Mouse (Mus musculus) erythroblast, embryonic 14.5 days (primary cell): ENCODE data around the gene Pdcl3. TPM values are rescaled to one million over a fixed set of nuclear protein-coding genes. Genes with fewer than 3 reads are reported as not detected.

Experiments used
- H3K27me3 ChIP-seq: 2 replicates; pipeline ENCODE4 v1.6.1; 2012; ENCODE audit warnings: inconsistent platforms; ENCODE audit not compliant: control insufficient read depth
- H3K36me3 ChIP-seq: 2 replicates; pipeline ENCODE4 v1.6.1; 2012; ENCODE audit warnings: mild to moderate bottlenecking, inconsistent platforms; ENCODE audit not compliant: control insufficient read depth
- H3K4me1 ChIP-seq: 2 replicates; pipeline ENCODE4 v1.6.1; 2012; ENCODE audit warnings: inconsistent platforms; ENCODE audit not compliant: control insufficient read depth
- H3K4me3 ChIP-seq: replicated peaks from 2 replicates; pipeline ENCODE3; 2012; ENCODE audit warnings: moderate library complexity, mild to moderate bottlenecking, inconsistent platforms
- H3K9me3 ChIP-seq: 2 replicates; pipeline ENCODE4 v1.6.1; 2012; ENCODE audit warnings: low read length, inconsistent platforms, mixed read lengths; ENCODE audit not compliant: control insufficient read depth
- GATA1 ChIP-seq: IDR thresholded peaks from 2 replicates; pipeline ENCODE4 v1.6.1; 2012; ENCODE audit warnings: low read length, inconsistent platforms, mixed read lengths
- TAL1 ChIP-seq: IDR thresholded peaks from 3 replicates; pipeline ENCODE4 v1.6.1; 2012; ENCODE audit warnings: low read length, inconsistent platforms, mixed read lengths
- polyA plus RNA-seq: library from polyadenylated mRNA; stranded (reverse); fragments of >175 nt; gene quantifications from 2 replicates; pipeline ENCODE4 v1.2.3, GENCODE M21; 2012

The Pdcl3 gene
- polyA plus RNA-seq: 0.99 and 1.4 TPM in 2 replicates

DNA sequence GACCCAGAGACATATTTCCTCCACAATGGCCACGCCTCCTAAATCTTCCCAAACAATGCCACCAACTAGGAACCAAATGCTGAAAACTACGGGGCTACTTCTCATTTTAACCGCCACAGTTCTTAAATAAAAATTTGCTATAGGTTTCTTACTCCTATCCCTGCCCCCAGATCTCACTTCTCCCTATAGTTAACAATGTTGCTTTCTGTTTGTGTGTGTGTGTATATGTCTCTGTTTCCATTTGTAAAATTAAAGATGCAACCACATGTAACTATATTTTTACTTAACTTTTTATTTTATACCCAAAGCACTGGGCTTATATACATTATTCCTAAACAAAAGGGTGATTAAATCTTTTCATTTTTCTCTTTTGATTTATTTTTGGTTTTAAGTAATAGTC, at the start of gene Pdcl3:
TSS of gene Pdcl3 (plus strand) at position 301 of the 400 bp plus-strand sequence.
- H3K36me3 ChIP-seq: no peaks in the 10 kb centered on the region
- H3K4me1 ChIP-seq: peaks cover 21% of the 10 kb centered on the region
- no peaks in the 10 kb centered on the region for H3K27me3 ChIP-seq
- TF ChIP-seq GATA1: no peak
- no peak for TF ChIP-seq TAL1
- no peak within 1 kb of the TSS for H3K4me3 ChIP-seq
- no peaks in the 10 kb centered on the region for H3K9me3 ChIP-seq

DNA sequence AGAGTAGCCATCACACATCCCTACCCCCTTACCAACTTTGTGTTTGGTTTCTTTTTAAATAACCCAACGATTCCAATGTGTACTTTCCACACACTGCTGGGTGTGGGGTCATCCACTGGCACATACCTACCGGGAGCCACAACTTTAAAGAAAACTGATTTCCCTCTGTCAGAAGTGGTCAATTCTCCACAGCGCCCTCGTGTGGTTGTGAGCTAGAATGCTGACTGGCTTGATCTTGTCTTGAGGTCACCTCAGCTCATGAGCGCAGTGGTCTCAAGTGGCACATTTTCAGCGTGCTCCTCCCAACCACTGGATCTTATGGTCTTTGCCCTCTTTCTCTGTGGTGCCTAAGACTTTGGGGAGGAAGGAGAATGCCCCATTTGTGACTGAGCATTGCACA, 48.6 kb upstream of the Pdcl3 start:
- no peak for TF ChIP-seq TAL1
- no peak for TF ChIP-seq GATA1
- H3K4me3 ChIP-seq: no peak overlapping the region
- no peaks in the 10 kb centered on the region for H3K4me1 ChIP-seq
- no peaks in the 10 kb centered on the region for H3K36me3 ChIP-seq
- H3K9me3 ChIP-seq: no peaks in the 10 kb centered on the region
- no peaks in the 10 kb centered on the region for H3K27me3 ChIP-seq

DNA sequence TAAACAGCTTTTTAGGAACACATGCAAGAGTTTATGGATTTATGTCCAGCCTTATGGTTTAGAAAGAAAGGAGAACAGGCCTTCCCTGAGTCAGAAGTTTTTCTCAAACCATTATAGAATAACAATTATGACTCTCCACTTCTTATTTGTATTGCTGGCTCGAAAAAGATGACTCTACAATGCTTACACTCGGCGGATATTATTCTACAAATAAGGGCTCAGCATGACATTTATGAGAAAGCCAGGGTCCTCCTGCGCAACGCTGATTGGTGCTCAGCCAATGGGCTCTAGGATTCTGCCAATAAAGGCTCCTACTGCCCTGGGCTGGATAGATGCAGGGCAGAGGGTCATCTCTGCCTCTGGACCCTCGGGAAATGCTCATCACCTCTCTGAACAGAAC, 46.6 kb upstream of the Pdcl3 start, which contains the start of gene Nms:
TSS of gene Nms (plus strand) at position 301 of the 400 bp plus-strand sequence.
- no peaks in the 10 kb centered on the region for H3K9me3 ChIP-seq
- no peaks in the 10 kb centered on the region for H3K4me1 ChIP-seq
- no peaks in the 10 kb centered on the region for H3K36me3 ChIP-seq
- H3K4me3 ChIP-seq: no peak within 1 kb of the TSS
- TF ChIP-seq TAL1 (no peak), GATA1 (no peak)
- no peaks in the 10 kb centered on the region for H3K27me3 ChIP-seq

DNA sequence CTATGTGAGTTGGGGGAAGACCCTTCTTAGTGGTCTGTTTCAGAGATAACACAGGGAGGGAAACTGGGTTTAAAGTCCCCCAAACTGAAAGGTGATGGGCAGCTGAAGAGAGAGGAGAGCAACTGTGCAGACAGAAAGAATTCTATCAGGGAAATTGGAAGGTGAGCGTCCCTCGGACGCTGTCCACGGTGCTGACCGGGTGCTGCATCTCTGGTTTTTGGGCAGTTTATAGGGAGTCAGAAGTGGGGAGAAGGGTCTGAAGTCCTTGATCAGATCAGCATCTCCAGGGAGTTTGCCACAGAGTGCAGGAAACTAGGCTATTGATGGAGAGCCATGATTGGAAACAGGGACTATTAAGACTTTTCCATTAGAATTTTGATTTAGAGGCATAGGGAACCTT, 45.8 kb upstream of the Pdcl3 start:
- H3K9me3 ChIP-seq: no peaks in the 10 kb centered on the region
- no peaks in the 10 kb centered on the region for H3K27me3 ChIP-seq
- H3K4me3 ChIP-seq: no peak overlapping the region
- no peaks in the 10 kb centered on the region for H3K4me1 ChIP-seq
- H3K36me3 ChIP-seq: no peaks in the 10 kb centered on the region
- TF ChIP-seq TAL1: no peak
- TF ChIP-seq GATA1: no peak

DNA sequence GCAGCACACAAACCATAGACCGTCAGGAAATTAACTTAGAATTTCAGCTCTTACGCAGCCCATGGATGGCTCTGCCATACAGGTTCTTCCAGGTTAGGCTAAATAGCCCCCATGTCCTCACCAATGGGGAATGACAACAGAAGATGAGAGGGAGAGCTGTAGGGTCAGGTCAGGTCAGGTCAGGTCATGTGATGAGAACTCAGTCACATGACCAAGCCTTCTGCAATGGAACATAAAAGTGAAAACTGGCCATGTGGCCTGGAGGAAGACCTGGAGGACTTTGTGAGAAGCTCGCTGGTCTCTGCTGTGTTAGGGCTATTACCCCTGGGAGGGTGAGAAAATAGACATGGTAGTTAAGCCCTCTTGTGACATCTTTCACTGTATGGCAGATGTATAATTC, 29.0 kb upstream of the Pdcl3 start:
- TF ChIP-seq TAL1: no peak
- TF ChIP-seq GATA1: no peak
- Histone ChIP-seq H3K4me1 (no peaks in the 10 kb centered on the region), H3K9me3 (no peaks in the 10 kb centered on the region), H3K27me3 (no peaks in the 10 kb centered on the region), H3K4me3 (no peak overlapping the region), H3K36me3 (no peaks in the 10 kb centered on the region)

DNA sequence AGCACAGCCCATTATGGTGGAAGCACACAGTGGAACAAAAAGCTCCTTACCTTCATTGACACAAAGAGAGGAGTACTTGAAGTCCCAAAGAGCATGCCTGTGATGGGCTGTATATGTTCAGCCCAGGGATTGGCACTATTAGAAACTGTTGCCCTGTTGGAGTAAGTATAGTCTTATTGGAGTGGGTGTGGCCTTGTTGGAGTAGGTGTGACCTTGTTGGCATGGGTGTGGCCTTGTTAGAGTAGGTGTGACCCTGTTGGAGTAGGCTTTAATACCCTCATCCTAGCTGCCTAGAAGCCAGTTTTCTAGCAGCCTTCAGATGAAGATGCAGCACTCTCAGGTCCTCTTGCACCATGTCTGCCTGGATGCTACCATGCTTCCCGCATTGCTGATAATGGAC, 16.3 kb upstream of the Pdcl3 start:
- Histone ChIP-seq H3K9me3 (no peaks in the 10 kb centered on the region), H3K36me3 (no peaks in the 10 kb centered on the region), H3K4me1 (peaks cover 4% of the 10 kb centered on the region), H3K4me3 (no peak overlapping the region), H3K27me3 (no peaks in the 10 kb centered on the region)
- TF ChIP-seq GATA1 (no peak), TAL1 (no peak)

DNA sequence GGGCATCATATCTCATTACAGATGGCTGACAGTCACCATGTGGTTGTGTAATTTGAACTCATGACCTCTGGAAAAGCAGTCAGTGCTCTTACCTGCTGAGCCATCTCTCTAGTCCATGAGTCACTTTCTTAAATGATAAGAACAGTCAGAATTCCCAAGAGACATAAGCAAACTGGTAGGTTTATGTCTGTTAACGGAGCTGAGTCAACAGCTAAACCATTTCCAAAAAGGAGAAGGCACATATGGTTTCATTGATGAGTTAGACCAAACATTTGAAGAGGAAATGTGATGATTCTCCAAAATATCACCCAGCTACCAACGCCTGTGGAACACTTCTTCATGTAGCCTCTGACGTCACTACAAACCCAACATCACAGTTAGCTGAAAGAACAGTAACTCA, 13.7 kb upstream of the Pdcl3 start:
- H3K27me3 ChIP-seq: no peaks in the 10 kb centered on the region
- H3K36me3 ChIP-seq: no peaks in the 10 kb centered on the region
- TF ChIP-seq TAL1 (no peak), GATA1 (no peak)
- no peaks in the 10 kb centered on the region for H3K9me3 ChIP-seq
- H3K4me3 ChIP-seq: no peak overlapping the region
- H3K4me1 ChIP-seq: peaks cover 4% of the 10 kb centered on the region

DNA sequence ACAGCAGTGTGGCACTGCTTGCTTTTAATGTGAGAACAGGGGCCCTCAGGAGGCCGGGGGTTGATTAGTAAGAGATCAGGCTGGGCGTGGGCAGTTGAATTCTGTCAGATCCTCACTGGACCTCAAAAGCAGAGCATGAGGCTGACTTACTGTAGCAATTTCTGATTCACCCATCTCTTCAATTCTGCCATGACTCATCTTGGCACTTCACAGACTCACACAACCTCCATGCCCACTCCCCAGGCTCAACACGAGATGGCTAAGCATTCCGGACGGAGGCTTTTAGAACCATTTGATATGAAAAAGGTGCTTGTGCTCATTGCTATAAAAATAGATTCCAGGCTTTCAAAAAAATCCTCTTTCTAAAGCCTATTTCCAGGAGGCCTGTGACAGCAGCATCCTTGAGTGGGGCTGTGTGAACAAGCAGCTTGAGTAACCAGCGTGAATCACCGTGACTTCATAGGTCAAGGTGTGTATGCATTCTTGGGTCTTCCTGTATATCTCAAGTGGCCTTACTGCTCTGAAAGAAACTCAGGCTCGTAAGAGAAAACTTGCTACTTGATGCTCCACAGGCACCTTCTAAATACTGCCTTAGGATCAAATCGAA, 12.3 kb upstream of the Pdcl3 start:
- Histone ChIP-seq H3K9me3 (no peaks in the 10 kb centered on the region), H3K4me1 (peaks cover 4% of the 10 kb centered on the region), H3K4me3 (no peak overlapping the region), H3K27me3 (no peaks in the 10 kb centered on the region), H3K36me3 (no peaks in the 10 kb centered on the region)
- TF ChIP-seq GATA1 (no peak), TAL1 (no peak)

DNA sequence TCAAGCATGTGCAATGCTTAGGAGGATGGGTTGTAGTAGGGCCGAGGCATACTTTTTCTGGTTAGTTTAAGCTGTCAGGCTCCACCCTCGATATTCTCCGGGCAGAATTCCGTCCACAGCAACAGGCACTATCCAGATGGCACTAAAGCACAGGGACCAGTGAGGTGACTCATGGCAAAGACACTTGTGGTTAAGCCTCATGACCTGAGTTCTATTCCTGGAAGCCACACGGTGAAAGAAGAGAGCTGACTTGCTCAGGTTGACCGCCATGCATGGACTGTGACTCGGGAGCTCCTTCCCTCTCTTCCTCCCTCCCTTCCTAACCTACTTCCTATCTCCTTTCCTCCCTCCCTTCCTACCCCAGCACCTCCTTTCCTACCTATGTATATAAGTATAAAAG, 5.5 kb upstream of the Pdcl3 start:
- no peak for TF ChIP-seq GATA1
- H3K27me3 ChIP-seq: no peaks in the 10 kb centered on the region
- no peak overlapping the region for H3K4me3 ChIP-seq
- H3K36me3 ChIP-seq: no peaks in the 10 kb centered on the region
- no peaks in the 10 kb centered on the region for H3K9me3 ChIP-seq
- H3K4me1 ChIP-seq: no peaks in the 10 kb centered on the region

DNA sequence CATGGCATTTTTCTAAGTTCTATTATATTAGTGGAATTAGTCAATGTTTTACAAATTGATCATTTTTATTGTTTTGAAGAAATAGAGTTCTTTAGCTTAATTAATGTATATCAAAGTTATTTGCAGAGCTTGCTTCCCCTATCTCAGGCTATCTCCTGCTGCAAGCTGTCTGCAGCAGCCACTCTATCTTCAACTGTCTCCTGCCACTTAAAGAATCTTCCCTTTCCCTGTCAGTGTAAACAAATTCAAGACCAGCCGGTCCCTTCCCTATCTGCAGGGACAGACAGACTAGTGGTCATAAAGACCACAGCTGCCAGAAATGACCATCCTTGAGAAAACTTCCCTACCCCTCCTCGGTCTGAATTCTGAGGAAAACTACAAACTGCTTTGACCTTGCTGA, 1.5 kb upstream of the Pdcl3 start:
- Histone ChIP-seq H3K4me3 (no peak overlapping the region), H3K4me1 (peaks cover 18% of the 10 kb centered on the region), H3K36me3 (no peaks in the 10 kb centered on the region), H3K27me3 (no peaks in the 10 kb centered on the region), H3K9me3 (no peaks in the 10 kb centered on the region)
- TF ChIP-seq GATA1: no peak
